Mouse (Mus musculus): ENCODE results near the gene Ppp1r15b. TPM values are rescaled to one million over a fixed set of nuclear protein-coding genes. Genes with fewer than 3 reads are reported as not detected.

Ppp1r15b gene
- 100 to 1,000 TPM; 195 to 213 TPM for total RNA-seq (2023)

GRCm38 (mm10) chr1:133130638-133131560, at the start of gene Ppp1r15b:
Gene Ppp1r15b (plus strand): TSS chr1:133131143.

GRCm38 (mm10) chr1:133163820-133164431, 33.0 kb downstream of the Ppp1r15b start, which contains the start of gene Plekha6:
Gene Plekha6 (plus strand): TSS chr1:133164210.

Other genes with a start within 250 kb of the Ppp1r15b start
- gene Mdm4, start 100.6 kb upstream of the Ppp1r15b start, total RNA-seq (2023) = 100 to 1,000 TPM; 136 to 137 TPM
- gene Pik3c2b, start 85.5 kb upstream of the Ppp1r15b start, total RNA-seq (2023) = 1 to 10 TPM; 1.0 to 1.4 TPM
- gene Plekha6, start 33.1 kb downstream of the Ppp1r15b start, total RNA-seq (2023) = 10 to 100 TPM; 11.0 to 14.5 TPM
- not detected for gene Golt1a, start 178.7 kb downstream of the Ppp1r15b start, total RNA-seq (2023)
- gene Kiss1, start 190.7 kb downstream of the Ppp1r15b start, total RNA-seq (2023) = not detected
- not detected for gene Ren1, start 219.4 kb downstream of the Ppp1r15b start, total RNA-seq (2023)
- gene Etnk2, start 232.4 kb downstream of the Ppp1r15b start, total RNA-seq (2023) = not detected

Data from monocyte, adult 59 days (primary cell).